Mouse (Mus musculus): ENCODE measurements at regions not wholly inside any gene's neighbourhood (a gene's known extent, or its start where the extent isn't known, plus 50 kb on each side); places are given as distances from the start of the nearest gene placed in this dataset.

GRCm38 (mm10) chr3:56681031-56681430 lies 497.5 kb upstream of the Nbea start:
- Histone ChIP-seq H3K79me2 (replicated peaks; ENCODE audit: control insufficient read depth, insufficient read depth, low read length) (no peaks in the 10 kb centered on the region), H3K4me3 (no peak overlapping the region), H3K27me3 (ENCODE audit: control insufficient read depth, insufficient read depth, low read length) (no peaks in the 10 kb centered on the region), H3K27ac (no peak overlapping the region), H3K36me3 (ENCODE audit: control insufficient read depth, insufficient read depth, low read length) (no peaks in the 10 kb centered on the region), H3K9ac (ENCODE audit: low read depth, low read length) (no peak overlapping the region), H3K4me1 (ENCODE audit: control insufficient read depth, insufficient read depth, low read length) (no peaks in the 10 kb centered on the region)
- 86% methylated on average over 7 of the region's 7 CpGs for WGBS
- no peak for DNase-seq
- no peak for TF ChIP-seq CTCF (IDR thresholded peaks at IDR 0.05)
- intact Hi-C loops (cut with DNase I): no loop called here

- WGBS: 57% methylated on average over 3 of the region's 3 CpGs
- TF ChIP-seq CTCF (IDR thresholded peaks at IDR 0.05) (no peak), POLR2A (IDR thresholded peaks at IDR 0.05; ENCODE audit: insufficient read depth, low read depth, low read length) (no peak), EP300 (IDR thresholded peaks at IDR 0.05; ENCODE audit: insufficient read depth, low read depth, low read length) (no peak)
- H3K27ac ChIP-seq: no peak overlapping the region
- H3K4me1 ChIP-seq (ENCODE audit: control insufficient read depth, insufficient read depth, low read length): no peaks in the 10 kb centered on the region
- no peak overlapping the region for H3K9ac ChIP-seq (ENCODE audit: low read depth, low read length)
- DNase-seq: no peak
- no peaks in the 10 kb centered on the region for H3K27me3 ChIP-seq (ENCODE audit: control insufficient read depth, insufficient read depth, low read length)
- intact Hi-C loops (cut with DNase I): no loop called here
- H3K4me3 ChIP-seq: no peak overlapping the region
- H3K79me2 ChIP-seq (replicated peaks; ENCODE audit: control insufficient read depth, insufficient read depth, low read length): no peaks in the 10 kb centered on the region
- no peaks in the 10 kb centered on the region for H3K36me3 ChIP-seq (ENCODE audit: control insufficient read depth, insufficient read depth, low read length)
Observed at GRCm38 (mm10) chr3:56668829-56669228, 485.3 kb upstream of the Nbea start.

GRCm38 (mm10) chr3:56660594-56660993 lies 477.1 kb upstream of the Nbea start:
- H3K79me2 ChIP-seq (replicated peaks; ENCODE audit: control insufficient read depth, insufficient read depth, low read length): no peaks in the 10 kb centered on the region
- WGBS: 74% methylated on average over 2 of the region's 2 CpGs
- no peak for DNase-seq
- H3K27me3 ChIP-seq (ENCODE audit: control insufficient read depth, insufficient read depth, low read length): no peaks in the 10 kb centered on the region; the same call in 1 of the 2 replicates
- H3K9ac ChIP-seq (ENCODE audit: low read depth, low read length): no peak overlapping the region
- no peak overlapping the region for H3K27ac ChIP-seq
- intact Hi-C loops (cut with DNase I): no loop called here
- H3K36me3 ChIP-seq (ENCODE audit: control insufficient read depth, insufficient read depth, low read length): no peaks in the 10 kb centered on the region
- H3K4me3 ChIP-seq: no peak overlapping the region
- no peaks in the 10 kb centered on the region for H3K4me1 ChIP-seq (ENCODE audit: control insufficient read depth, insufficient read depth, low read length)
- TF ChIP-seq POLR2A (IDR thresholded peaks at IDR 0.05; ENCODE audit: insufficient read depth, low read depth, low read length) (no peak), CTCF (IDR thresholded peaks at IDR 0.05) (no peak), EP300 (IDR thresholded peaks at IDR 0.05; ENCODE audit: insufficient read depth, low read depth, low read length) (no peak)

- WGBS: 74% methylated on average over 3 of the region's 3 CpGs
- TF ChIP-seq POLR2A (IDR thresholded peaks at IDR 0.05; ENCODE audit: insufficient read depth, low read depth, low read length) (no peak), EP300 (IDR thresholded peaks at IDR 0.05; ENCODE audit: insufficient read depth, low read depth, low read length) (no peak), CTCF (IDR thresholded peaks at IDR 0.05) (no peak)
- intact Hi-C loops (cut with DNase I): no loop called here
- DNase-seq: peak in 1 of 2 experiments; percentile 5
- no peaks in the 10 kb centered on the region for H3K79me2 ChIP-seq (replicated peaks; ENCODE audit: control insufficient read depth, insufficient read depth, low read length)
- H3K4me1 ChIP-seq (ENCODE audit: control insufficient read depth, insufficient read depth, low read length): no peaks in the 10 kb centered on the region
- no peaks in the 10 kb centered on the region for H3K27me3 ChIP-seq (ENCODE audit: control insufficient read depth, insufficient read depth, low read length)
- H3K27ac ChIP-seq: no peak overlapping the region
- no peaks in the 10 kb centered on the region for H3K36me3 ChIP-seq (ENCODE audit: control insufficient read depth, insufficient read depth, low read length)
- H3K9ac ChIP-seq (ENCODE audit: low read depth, low read length): no peak overlapping the region
- H3K4me3 ChIP-seq: no peak overlapping the region
Observed at GRCm38 (mm10) chr3:56647313-56647712, 463.8 kb upstream of the Nbea start.
